Mouse (Mus musculus) heart, adult 8-10 months (tissue): ENCODE measurements around the gene Bod1. TPM values are rescaled to one million over a fixed set of nuclear protein-coding genes. Genes with fewer than 3 reads are reported as not detected.

Experiments
- total RNA-seq, 4 experiments: library from RNA; stranded (reverse); gene quantifications; 2 replicates each; pipeline ENCODE4 v1.2.4; 2022

The Bod1 gene
- total RNA-seq, 4 experiments from 2014 or later, result 135 to 160 (median 146) TPM

Other genes starting within 250 kb of the Bod1 start
- 100 to 1,000 TPM in 1 of 4 experiments, 10 to 100 TPM in 3; 71.7 to 102 (median 85.1) TPM for gene Cpeb4, start 200.3 kb upstream of the Bod1 start, total RNA-seq